Mouse (Mus musculus) cerebellum, postnatal 10 days (tissue): ENCODE data around the gene Fubp1.

Experiments
- DNase-seq, 2 experiments: peaks; one replicate each; pipeline ENCODE4 v3.0.0; 2021; ENCODE audit warnings: mixed read lengths in 2 of 2

The Fubp1 gene

GRCm38 (mm10) chr3:152209967-152210634 lies at the start of gene Fubp1, which contains the start of gene Dnajb4:
Gene Fubp1 (plus strand): TSS chr3:152210422.
Gene Dnajb4 (minus strand): TSS chr3:152210302.
- peak; percentile 100 for DNase-seq

GRCm38 (mm10) chr3:152160607-152161006 lies 49.6 kb upstream of the Fubp1 start:
- no peak for DNase-seq

GRCm38 (mm10) chr3:152163320-152163719 lies 46.9 kb upstream of the Fubp1 start:
- no peak for DNase-seq

- no peak for DNase-seq
Measured at GRCm38 (mm10) chr3:152165014-152165350, 45.2 kb upstream of the Fubp1 start.

GRCm38 (mm10) chr3:152165351-152166098 lies 44.7 kb upstream of the Fubp1 start:
- peak; percentile 54 to 58 for DNase-seq

- DNase-seq = no peak
Measured at GRCm38 (mm10) chr3:152166099-152166423, 44.2 kb upstream of the Fubp1 start, which contains the start of gene Gipc2. Gene Gipc2 (minus strand): TSS chr3:152166230.

- DNase-seq = peak; percentile 50 to 54
Measured at GRCm38 (mm10) chr3:152166699-152167451, 43.3 kb upstream of the Fubp1 start.

GRCm38 (mm10) chr3:152168007-152168406 lies 42.2 kb upstream of the Fubp1 start:
- DNase-seq = no peak

GRCm38 (mm10) chr3:152170407-152170806 lies 39.8 kb upstream of the Fubp1 start:
- no peak for DNase-seq

GRCm38 (mm10) chr3:152171236-152171635 lies 39.0 kb upstream of the Fubp1 start:
- no peak for DNase-seq

- DNase-seq = no peak
Measured at GRCm38 (mm10) chr3:152171862-152172261, 38.4 kb upstream of the Fubp1 start.

- no peak for DNase-seq
Measured at GRCm38 (mm10) chr3:152172322-152172935, 37.8 kb upstream of the Fubp1 start.

GRCm38 (mm10) chr3:152178816-152179215 lies 31.4 kb upstream of the Fubp1 start:
- no peak for DNase-seq

- no peak for DNase-seq
Measured at GRCm38 (mm10) chr3:152179285-152179684, 30.9 kb upstream of the Fubp1 start.

GRCm38 (mm10) chr3:152180624-152181023 lies 29.6 kb upstream of the Fubp1 start:
- DNase-seq = no peak

GRCm38 (mm10) chr3:152183522-152183921 lies 26.7 kb upstream of the Fubp1 start:
- no peak for DNase-seq

GRCm38 (mm10) chr3:152186106-152186505 lies 24.1 kb upstream of the Fubp1 start:
- DNase-seq = no peak

- DNase-seq = no peak
Measured at GRCm38 (mm10) chr3:152189306-152189705, 20.9 kb upstream of the Fubp1 start.

GRCm38 (mm10) chr3:152190679-152191477 lies 19.3 kb upstream of the Fubp1 start:
- DNase-seq = no peak

- peak; percentile 28 to 36 for DNase-seq
Measured at GRCm38 (mm10) chr3:152191791-152192237, 18.4 kb upstream of the Fubp1 start.

GRCm38 (mm10) chr3:152192238-152192931 lies 17.8 kb upstream of the Fubp1 start:
- DNase-seq = peak in 1 of 2 experiments; percentile 41

GRCm38 (mm10) chr3:152193177-152193576 lies 17.0 kb upstream of the Fubp1 start:
- DNase-seq = no peak
